Mouse (Mus musculus): ENCODE measurements at regions not wholly inside any gene's neighbourhood (a gene's known extent, or its start where the extent isn't known, plus 50 kb on each side); places are given as distances from the start of the nearest gene placed in this dataset.

DNA sequence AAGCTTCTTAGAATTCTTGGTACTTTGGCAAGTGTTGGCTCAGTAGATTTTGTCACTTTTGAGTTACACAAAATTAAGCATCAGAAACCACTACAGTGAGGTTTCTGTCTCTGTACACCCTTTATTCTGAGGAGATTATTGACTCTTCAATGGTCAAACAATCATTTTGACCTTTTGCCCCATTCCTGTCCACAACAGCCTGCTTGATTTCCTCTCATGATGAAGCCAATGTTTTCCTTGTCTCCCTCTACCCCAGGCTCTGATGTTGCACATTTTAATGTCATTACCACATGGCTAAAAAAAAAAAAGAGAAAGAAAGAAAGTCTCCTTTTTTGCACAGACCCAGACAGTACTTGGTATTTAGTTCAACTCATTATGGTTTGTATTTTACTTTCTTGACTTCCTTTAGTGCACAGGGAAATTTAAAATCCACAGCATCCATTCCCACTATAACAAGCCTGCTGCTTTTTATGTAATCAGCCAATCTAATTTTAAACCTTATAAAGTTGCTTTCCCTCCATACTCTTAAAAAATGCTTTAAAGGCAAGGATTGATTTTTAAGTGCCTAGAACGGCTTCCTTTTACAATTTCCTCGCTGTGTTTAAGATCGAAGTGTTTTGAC lies 452.8 kb upstream of the Flrt2 start:
- H3K27ac ChIP-seq, result no peak overlapping the region
- 85% methylated on average over 3 of the region's 3 CpGs for WGBS
- H3K9ac ChIP-seq (replicated peaks), result no peak overlapping the region
- H3K4me3 ChIP-seq (replicated peaks), result no peak overlapping the region
- ATAC-seq, result no peak
- no peak overlapping the region for H3K4me2 ChIP-seq (replicated peaks)
- H3K27me3 ChIP-seq, result no peaks in the 10 kb centered on the region
- no peaks in the 10 kb centered on the region for H3K4me1 ChIP-seq (replicated peaks)
- no peaks in the 10 kb centered on the region for H3K36me3 ChIP-seq
- no peaks in the 10 kb centered on the region for H3K9me3 ChIP-seq

DNA sequence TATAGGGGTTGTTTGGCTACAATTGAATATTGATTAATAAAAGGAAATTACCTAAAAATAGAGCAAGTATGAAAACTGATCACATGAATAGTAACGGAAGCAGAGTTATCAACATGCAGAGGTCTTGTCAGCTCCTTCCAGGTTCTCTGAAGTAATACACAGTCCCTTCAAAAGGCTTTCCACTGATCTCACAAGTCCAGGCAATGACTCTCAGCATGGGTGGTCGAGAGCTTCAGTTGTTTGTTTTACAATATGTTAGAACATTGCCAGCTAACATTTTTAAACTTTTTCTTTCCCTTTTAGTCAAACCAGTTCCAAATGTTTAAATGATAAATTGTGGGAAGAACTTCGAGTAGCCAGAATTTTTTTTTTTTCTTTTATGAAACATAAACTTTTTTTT lies 424.8 kb upstream of the Flrt2 start:
- 67% methylated on average over 3 of the region's 3 CpGs for WGBS
- H3K9ac ChIP-seq (replicated peaks), result no peak overlapping the region
- no peaks in the 10 kb centered on the region for H3K36me3 ChIP-seq
- no peak overlapping the region for H3K27ac ChIP-seq
- no peak for ATAC-seq
- H3K4me2 ChIP-seq (replicated peaks), result no peak overlapping the region
- H3K4me3 ChIP-seq (replicated peaks), result no peak overlapping the region
- no peaks in the 10 kb centered on the region; the same call in 1 of the 2 replicates for H3K9me3 ChIP-seq
- H3K4me1 ChIP-seq (replicated peaks), result no peaks in the 10 kb centered on the region
- H3K27me3 ChIP-seq, result no peaks in the 10 kb centered on the region

DNA sequence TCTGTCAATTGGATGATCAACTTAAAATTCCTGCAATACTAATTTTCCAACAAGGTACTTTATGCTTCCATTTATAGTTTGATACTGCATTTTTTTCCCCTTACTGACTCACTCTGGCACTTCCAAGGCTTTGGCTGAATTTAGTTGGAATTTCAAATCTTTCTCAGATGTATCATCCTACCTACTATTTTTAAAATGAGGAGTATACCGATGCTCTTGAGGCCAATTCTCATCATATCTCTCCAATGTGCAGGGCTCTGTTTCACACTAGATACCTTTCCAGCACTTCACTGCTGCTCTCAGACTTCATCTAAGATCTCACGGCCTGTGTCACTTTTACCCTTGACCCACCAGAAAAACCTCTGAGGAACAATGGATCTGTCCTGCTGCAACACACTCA lies 386.6 kb upstream of the Flrt2 start:
- Histone ChIP-seq H3K4me3 (replicated peaks) (no peak overlapping the region), H3K4me2 (replicated peaks) (no peak overlapping the region), H3K27ac (no peak overlapping the region), H3K27me3 (no peaks in the 10 kb centered on the region), H3K36me3 (no peaks in the 10 kb centered on the region), H3K4me1 (replicated peaks) (no peaks in the 10 kb centered on the region), H3K9me3 (no peaks in the 10 kb centered on the region), H3K9ac (replicated peaks) (no peak overlapping the region)
- ATAC-seq, result no peak
- 84% methylated on average over 2 of the region's 2 CpGs for WGBS

DNA sequence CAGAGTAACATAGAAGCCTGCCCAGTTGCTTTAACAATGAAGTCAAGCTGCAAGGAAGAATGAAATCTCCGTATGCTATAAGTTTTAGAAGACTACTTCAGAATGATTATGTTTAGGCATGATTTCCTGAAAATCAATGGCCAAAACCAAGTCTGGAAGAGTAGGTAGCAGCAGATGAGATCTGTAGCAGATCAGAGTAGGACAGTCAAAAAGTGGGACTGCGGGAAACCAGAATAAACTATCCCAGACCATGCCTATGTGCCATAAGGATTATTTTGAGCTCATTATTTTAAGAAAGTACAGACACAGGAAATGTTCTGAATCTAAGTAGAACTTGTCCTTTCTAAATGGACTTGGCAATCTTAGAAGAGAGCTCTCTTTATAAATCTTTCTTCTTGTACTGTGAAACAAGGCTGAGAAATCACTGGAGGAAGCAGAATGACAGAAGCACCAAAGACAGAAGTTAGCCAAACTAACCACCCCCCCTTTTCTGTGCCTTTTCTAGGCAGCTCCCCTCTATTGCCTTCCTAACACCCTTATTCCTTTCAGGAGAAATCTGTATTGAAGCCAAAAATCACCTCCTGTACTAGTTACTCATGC lies 376.8 kb upstream of the Flrt2 start:
- H3K27ac ChIP-seq, result no peak overlapping the region
- H3K27me3 ChIP-seq, result no peaks in the 10 kb centered on the region
- no peaks in the 10 kb centered on the region for H3K4me1 ChIP-seq (replicated peaks)
- no peak overlapping the region for H3K9ac ChIP-seq (replicated peaks)
- ATAC-seq, result no peak
- H3K36me3 ChIP-seq, result no peaks in the 10 kb centered on the region
- H3K4me3 ChIP-seq (replicated peaks), result no peak overlapping the region
- H3K9me3 ChIP-seq, result 0 out of 2 replicates have a peak, but pooled peaks cover 2% of the 10 kb centered on the region
- no peak overlapping the region for H3K4me2 ChIP-seq (replicated peaks)
- 91% methylated on average over 2 of the region's 2 CpGs for WGBS

DNA sequence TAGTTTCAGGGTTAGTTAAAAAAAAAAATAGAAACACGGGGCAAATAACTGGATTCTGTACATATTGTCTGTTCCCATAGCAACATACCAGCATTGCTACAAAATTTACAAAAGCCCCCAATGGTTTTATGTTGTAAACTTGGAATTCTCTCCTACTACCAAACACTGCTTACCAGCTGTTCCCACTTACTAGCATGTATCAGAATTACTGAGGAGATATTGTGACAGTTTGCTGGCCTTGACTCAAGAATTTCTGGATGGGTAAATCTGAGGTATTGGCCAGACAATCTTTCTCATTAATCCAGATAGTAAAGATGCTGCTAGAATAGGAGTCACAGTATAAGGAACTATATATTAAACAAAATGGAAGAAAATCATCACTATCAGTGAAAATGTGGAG lies 375.2 kb upstream of the Flrt2 start:
- 75% methylated on average over 1 of the region's 1 CpGs for WGBS
- Histone ChIP-seq H3K27me3 (no peaks in the 10 kb centered on the region), H3K36me3 (no peaks in the 10 kb centered on the region), H3K4me2 (replicated peaks) (no peak overlapping the region), H3K27ac (no peak overlapping the region), H3K4me3 (replicated peaks) (no peak overlapping the region), H3K9me3 (0 out of 2 replicates have a peak, but pooled peaks cover 2% of the 10 kb centered on the region), H3K9ac (replicated peaks) (no peak overlapping the region), H3K4me1 (replicated peaks) (no peaks in the 10 kb centered on the region)
- ATAC-seq, result no peak

DNA sequence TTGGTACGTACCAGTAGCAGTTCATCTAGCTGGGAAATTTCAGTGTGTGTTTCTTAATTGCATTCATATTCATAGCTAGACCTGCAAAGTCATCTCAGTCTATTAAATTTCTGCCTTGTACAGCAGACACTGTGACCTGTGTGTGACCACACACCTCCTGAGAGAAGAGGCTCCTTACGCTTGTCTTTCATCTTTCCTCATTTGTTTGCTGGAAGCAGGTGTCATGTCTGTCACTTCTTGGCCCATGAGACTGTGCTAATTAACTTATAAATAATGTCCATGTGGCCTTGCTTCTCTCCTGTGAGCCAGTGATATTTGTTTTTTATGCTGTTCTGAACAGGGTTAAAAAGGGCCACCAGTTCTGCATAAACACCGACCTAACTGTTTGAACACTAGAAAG lies 370.3 kb upstream of the Flrt2 start:
- H3K4me2 ChIP-seq (replicated peaks), result no peak overlapping the region
- no peaks in the 10 kb centered on the region for H3K36me3 ChIP-seq
- ATAC-seq, result peak; percentile 43; the same call in 1 of the 2 replicates
- H3K9me3 ChIP-seq, result no peaks in the 10 kb centered on the region
- H3K4me3 ChIP-seq (replicated peaks), result no peak overlapping the region
- 58% methylated on average over 3 of the region's 3 CpGs for WGBS
- no peak overlapping the region for H3K9ac ChIP-seq (replicated peaks)
- H3K27me3 ChIP-seq, result no peaks in the 10 kb centered on the region
- H3K4me1 ChIP-seq (replicated peaks), result no peaks in the 10 kb centered on the region
- no peak overlapping the region for H3K27ac ChIP-seq

DNA sequence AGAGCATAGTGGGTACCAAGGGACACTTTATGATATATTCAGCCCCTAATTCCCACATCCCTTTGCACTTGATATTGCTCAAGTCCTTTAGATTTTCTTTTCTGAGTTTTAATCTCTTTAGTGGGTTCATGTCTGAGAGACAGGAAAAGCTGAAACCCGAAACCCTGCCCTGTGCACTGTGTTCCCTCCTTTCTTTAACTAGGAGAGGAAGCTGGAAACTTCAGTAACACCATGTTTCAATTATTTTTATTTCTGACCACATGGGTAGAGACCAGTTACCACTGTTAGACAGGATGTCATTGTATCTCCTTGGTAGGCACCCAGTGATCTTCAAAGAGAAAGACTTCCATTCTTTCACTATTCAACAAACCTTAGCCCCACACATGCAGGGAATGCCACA lies 362.4 kb upstream of the Flrt2 start:
- no peak overlapping the region for H3K27ac ChIP-seq
- H3K27me3 ChIP-seq, result no peaks in the 10 kb centered on the region
- H3K36me3 ChIP-seq, result no peaks in the 10 kb centered on the region
- no peaks in the 10 kb centered on the region for H3K9me3 ChIP-seq
- no peak for ATAC-seq
- H3K4me2 ChIP-seq (replicated peaks), result no peak overlapping the region
- no peak overlapping the region for H3K4me3 ChIP-seq (replicated peaks)
- 55% methylated on average over 1 of the region's 1 CpGs for WGBS
- no peak overlapping the region for H3K9ac ChIP-seq (replicated peaks)
- no peaks in the 10 kb centered on the region for H3K4me1 ChIP-seq (replicated peaks)

DNA sequence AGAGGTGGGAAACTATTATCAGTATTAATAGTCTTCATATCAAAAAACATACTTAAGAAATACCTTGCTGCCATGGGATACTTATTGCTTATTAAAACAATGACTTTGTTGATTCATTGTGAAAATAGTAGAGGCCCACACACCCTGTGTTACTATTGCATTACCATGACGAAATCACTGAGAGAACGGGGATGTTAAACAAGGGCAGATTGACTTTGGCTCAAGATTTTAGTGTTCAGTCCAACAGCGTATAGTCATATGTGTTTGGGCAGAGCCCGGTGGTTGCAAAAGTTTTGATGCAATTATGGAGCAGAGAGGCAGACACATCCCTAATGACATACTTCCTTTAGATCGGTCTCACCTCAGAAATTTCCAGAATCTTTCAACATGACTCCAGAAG lies 344.2 kb upstream of the Flrt2 start:
- no peak for ATAC-seq
- H3K27ac ChIP-seq, result no peak overlapping the region
- H3K9me3 ChIP-seq, result no peaks in the 10 kb centered on the region
- H3K4me3 ChIP-seq (replicated peaks), result no peak overlapping the region
- no peaks in the 10 kb centered on the region for H3K4me1 ChIP-seq (replicated peaks)
- no peak overlapping the region for H3K9ac ChIP-seq (replicated peaks)
- no peaks in the 10 kb centered on the region for H3K36me3 ChIP-seq
- WGBS, result 92% methylated on average over 5 of the region's 5 CpGs
- H3K27me3 ChIP-seq, result peaks cover 8% of the 10 kb centered on the region
- H3K4me2 ChIP-seq (replicated peaks), result no peak overlapping the region

DNA sequence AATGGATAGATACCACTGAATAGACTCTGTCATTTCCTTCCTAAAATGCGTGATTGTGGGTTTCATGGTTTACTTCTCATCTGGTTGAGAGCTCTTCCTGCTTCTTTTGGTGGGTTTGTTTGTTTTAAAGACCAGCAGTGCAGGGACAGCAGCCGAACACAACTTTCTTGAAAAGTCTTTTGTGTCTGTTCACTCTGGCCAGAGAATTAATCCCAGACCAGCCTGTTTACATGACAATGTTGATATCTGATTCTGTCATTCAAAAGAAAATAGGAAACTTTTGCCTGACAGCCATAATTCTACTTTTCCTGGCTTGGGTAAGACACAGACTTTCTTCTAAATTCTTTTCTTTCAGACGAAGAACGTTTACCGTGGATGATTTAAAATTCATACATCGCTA lies 336.9 kb upstream of the Flrt2 start:
- Histone ChIP-seq H3K9me3 (no peaks in the 10 kb centered on the region), H3K4me2 (replicated peaks) (no peak overlapping the region), H3K27ac (no peak overlapping the region), H3K9ac (replicated peaks) (no peak overlapping the region), H3K4me1 (replicated peaks) (peaks cover 6% of the 10 kb centered on the region; the same call in 1 of the 2 replicates), H3K27me3 (peaks cover 18% of the 10 kb centered on the region), H3K4me3 (replicated peaks) (no peak overlapping the region), H3K36me3 (no peaks in the 10 kb centered on the region)
- 4% methylated on average over 6 of the region's 6 CpGs for WGBS
- ATAC-seq, result no peak

DNA sequence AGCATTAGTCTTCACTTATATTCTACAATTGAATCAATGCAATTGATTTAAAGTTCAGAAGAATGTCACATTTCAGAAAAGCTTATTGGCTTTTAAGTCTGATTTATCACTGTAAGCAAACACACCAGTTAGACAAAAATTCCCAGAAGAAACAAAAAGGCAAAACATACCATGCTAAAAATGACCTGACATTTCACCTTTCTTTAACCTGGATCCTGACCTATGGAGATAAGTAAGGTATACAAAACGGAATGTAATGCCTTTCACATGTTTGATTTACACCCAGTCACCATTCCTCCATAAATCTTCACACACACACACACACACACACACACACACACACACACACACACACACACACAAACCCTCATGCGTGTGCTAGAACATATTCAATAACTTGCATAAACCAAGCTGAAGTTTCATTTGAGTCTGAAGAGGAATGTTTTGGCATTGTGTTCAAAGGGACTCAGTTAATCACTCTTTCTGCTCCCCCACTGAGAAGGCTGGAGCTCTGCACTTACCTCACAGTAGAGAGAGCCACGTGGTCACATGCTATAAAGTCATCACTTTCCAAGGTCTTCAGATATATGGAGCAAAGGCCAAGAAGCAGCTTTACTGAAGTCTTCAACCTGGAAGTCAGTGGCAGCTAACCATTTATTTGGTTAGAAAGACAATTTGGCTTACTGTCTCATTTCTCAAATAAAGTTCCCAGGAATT lies 307.6 kb upstream of the Flrt2 start:
- H3K4me2 ChIP-seq (replicated peaks), result no peak overlapping the region
- H3K27me3 ChIP-seq, result no peaks in the 10 kb centered on the region
- no peak overlapping the region for H3K27ac ChIP-seq
- no peak for ATAC-seq
- no peak overlapping the region for H3K9ac ChIP-seq (replicated peaks)
- WGBS, result 40% methylated on average over 3 of the region's 3 CpGs
- no peak overlapping the region for H3K4me3 ChIP-seq (replicated peaks)
- no peaks in the 10 kb centered on the region for H3K4me1 ChIP-seq (replicated peaks)
- H3K9me3 ChIP-seq, result no peaks in the 10 kb centered on the region
- H3K36me3 ChIP-seq, result no peaks in the 10 kb centered on the region

DNA sequence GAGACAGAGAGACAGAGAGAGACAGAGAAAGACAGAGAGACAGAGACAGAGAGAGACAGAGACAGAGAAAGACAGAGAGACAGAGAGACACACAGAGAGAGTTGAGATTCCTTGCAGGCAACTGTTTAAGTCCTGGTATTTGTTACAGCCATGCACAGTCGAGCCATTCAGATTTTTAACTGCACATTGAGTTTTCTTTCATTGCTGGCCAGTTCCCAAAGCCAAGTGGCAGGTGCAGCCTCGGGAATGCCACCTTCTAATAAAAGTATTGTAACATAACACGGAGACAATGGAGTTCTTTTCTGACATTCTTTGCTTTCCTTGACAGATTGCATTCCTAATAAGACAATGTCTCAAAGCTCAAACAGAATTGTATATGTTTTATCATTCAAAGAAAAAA lies 306.3 kb upstream of the Flrt2 start:
- no peak for ATAC-seq
- Histone ChIP-seq H3K4me3 (replicated peaks) (no peak overlapping the region), H3K9me3 (no peaks in the 10 kb centered on the region), H3K36me3 (no peaks in the 10 kb centered on the region), H3K27ac (no peak overlapping the region), H3K4me2 (replicated peaks) (no peak overlapping the region), H3K9ac (replicated peaks) (no peak overlapping the region), H3K4me1 (replicated peaks) (no peaks in the 10 kb centered on the region), H3K27me3 (no peaks in the 10 kb centered on the region)
- WGBS, result 40% methylated on average over 3 of the region's 3 CpGs

DNA sequence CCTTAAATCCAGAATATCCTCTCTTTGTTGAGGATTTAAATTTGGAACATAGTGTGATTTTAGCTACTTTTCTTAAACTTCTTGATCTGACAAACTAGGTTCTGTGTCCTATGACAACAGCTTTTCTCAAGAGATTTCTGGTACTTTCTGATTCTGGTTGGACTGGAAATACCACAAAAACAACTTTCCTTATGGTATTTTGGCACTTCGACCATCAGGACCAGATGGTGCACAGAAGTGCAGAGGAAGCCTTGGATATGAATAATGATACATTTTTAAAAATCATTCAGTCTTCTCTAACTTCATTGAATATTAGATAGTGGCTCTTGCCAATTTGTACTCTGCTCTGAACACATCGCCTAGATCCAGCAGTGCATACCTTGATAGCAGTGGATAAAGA lies 303.8 kb upstream of the Flrt2 start:
- H3K36me3 ChIP-seq, result no peaks in the 10 kb centered on the region
- no peaks in the 10 kb centered on the region for H3K9me3 ChIP-seq
- H3K4me3 ChIP-seq (replicated peaks), result no peak overlapping the region
- WGBS, result 87% methylated on average over 2 of the region's 2 CpGs
- no peak overlapping the region for H3K4me2 ChIP-seq (replicated peaks)
- H3K27me3 ChIP-seq, result no peaks in the 10 kb centered on the region
- no peak overlapping the region for H3K27ac ChIP-seq
- H3K4me1 ChIP-seq (replicated peaks), result peaks cover 8% of the 10 kb centered on the region
- no peak overlapping the region for H3K9ac ChIP-seq (replicated peaks)
- ATAC-seq, result no peak
